Mouse (Mus musculus) midbrain, embryonic 11.5 days (tissue): ENCODE results near the gene Ern1. TPM values are rescaled to one million over a fixed set of nuclear protein-coding genes. Genes with fewer than 3 reads are reported as not detected.

Source experiments
- ATAC-seq: fragments of 200-750 bp; cut with Nextera tagmentation; 2 replicates; pipeline ENCODE4 v1.8.0; 2017; ENCODE audit warnings: moderate TSS enrichment, moderate library complexity; ENCODE audit not compliant: low FRiP score
- DNase-seq: peaks from one replicate; pipeline ENCODE4 v3.0.0; 2015; ENCODE audit warnings: low spot score; ENCODE audit errors: missing footprints
- H3K27ac ChIP-seq: fragments of 300-500 bp; sonication (generic); 2 replicates; pipeline ENCODE4 v1.5.1; 2014; ENCODE audit warnings: low read depth, low read length
- H3K27me3 ChIP-seq: fragments of 300-500 bp; sonication (generic); 2 replicates; pipeline ENCODE4 v1.6.1; 2014; ENCODE audit warnings: mild to moderate bottlenecking, low read length, moderate library complexity, mixed read lengths; ENCODE audit not compliant: control insufficient read depth, insufficient read depth
- H3K36me3 ChIP-seq: fragments of 300-500 bp; sonication (generic); 2 replicates; pipeline ENCODE4 v1.6.1; 2014; ENCODE audit warnings: mild to moderate bottlenecking, low read length, moderate library complexity, mixed read lengths; ENCODE audit not compliant: control insufficient read depth, insufficient read depth
- H3K4me1 ChIP-seq: fragments of 300-500 bp; sonication (generic); 2 replicates; pipeline ENCODE4 v1.6.1; 2014; ENCODE audit warnings: low read length; ENCODE audit not compliant: control insufficient read depth, insufficient read depth
- H3K4me2 ChIP-seq: fragments of 300-500 bp; sonication (generic); 2 replicates; pipeline ENCODE4 v1.6.1; 2014; ENCODE audit warnings: mild to moderate bottlenecking, moderate library complexity
- H3K4me3 ChIP-seq: fragments of 300-500 bp; sonication (generic); 2 replicates; pipeline ENCODE4 v1.5.1; 2014; ENCODE audit warnings: low read depth, low read length
- H3K9ac ChIP-seq: fragments of 300-500 bp; sonication (generic); 2 replicates; pipeline ENCODE4 v1.6.1; 2014; ENCODE audit warnings: low read length
- H3K9me3 ChIP-seq: fragments of 300-500 bp; sonication (generic); 2 replicates; pipeline ENCODE4 v1.6.1; 2016; ENCODE audit warnings: low read length; ENCODE audit not compliant: control insufficient read depth
- WGBS: fragments of 180-500 bp; shearing (Covaris S2); extraction: QIAGEN DNeasy Blood & Tissue Kit; methylation state at CpG from one replicate; pipeline ENCODE4 v1.1.7; 2014; 5-methylcytosine and 5-hydroxymethylcytosine counted together
- polyA plus RNA-seq: library from polyadenylated mRNA; unstranded; fragments of >200 nt; fragmentation: Nextera tagmentation; extraction: Ambion mirVana; gene quantifications from 2 replicates; pipeline ENCODE4 v1.2.1, GENCODE M21; 2014

Gene Ern1
- polyA plus RNA-seq, 1 experiment from 2014 or later = 4.6 TPM

DNA sequence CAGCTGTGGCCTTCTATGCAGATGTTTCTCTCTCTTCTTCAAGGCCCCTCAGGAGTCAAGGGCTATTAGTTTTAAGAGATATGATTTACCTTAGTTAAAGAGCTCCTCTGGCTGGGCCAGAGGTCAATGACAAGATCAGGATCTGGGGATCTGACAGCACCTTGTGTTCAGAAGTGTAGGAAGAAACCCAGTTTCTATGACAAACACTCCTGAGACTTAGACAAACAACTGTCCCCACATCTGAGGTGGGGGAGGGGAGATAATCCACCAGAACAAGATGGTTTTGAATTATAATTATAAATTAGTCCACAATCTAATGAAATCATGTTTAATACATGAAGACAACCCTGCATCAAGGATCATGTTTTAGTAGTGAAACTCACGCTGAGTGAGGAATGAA, 8.9 kb downstream of the Ern1 start:
- Histone ChIP-seq H3K9me3 (no peaks in the 10 kb centered on the region), H3K36me3 (no peaks in the 10 kb centered on the region), H3K27me3 (no peaks in the 10 kb centered on the region), H3K4me3 (no peak overlapping the region), H3K9ac (no peak overlapping the region), H3K4me2 (no peak overlapping the region), H3K4me1 (no peaks in the 10 kb centered on the region), H3K27ac (no peak overlapping the region)
- WGBS = 59% methylated on average over 1 of the region's 1 CpGs
- no peak for DNase-seq
- ATAC-seq = no peak

DNA sequence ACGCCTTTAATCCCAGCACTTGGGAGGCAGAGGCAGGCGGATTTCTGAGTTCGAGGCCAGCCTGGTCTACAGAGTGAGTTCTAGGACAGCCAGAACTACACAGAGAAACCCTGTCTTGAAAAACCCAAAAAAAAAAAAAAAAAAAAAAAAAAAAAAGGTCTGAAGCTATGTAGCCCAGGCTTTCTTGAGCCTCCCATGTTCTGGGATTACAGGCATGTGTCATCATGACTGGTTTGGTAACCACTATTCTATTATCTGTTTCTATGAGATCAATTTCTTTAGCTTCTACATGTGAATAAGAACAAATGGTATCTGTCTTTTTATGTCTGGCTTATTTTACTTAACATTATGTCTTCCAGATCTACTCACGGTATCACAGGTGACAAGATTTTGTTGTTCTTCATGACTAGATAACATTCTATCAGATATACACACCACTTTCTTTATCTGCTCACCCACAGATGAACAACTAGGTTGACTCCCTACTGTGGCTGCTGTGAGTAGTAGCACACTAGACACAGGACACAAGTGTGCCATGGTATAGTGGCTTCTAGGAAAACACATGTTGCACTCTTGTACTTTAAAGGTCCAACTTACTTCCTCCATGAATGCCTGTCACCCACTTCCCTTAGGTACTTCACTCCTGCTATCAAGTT, 10.0 kb downstream of the Ern1 start:
- Histone ChIP-seq H3K4me2 (no peak overlapping the region), H3K27me3 (no peaks in the 10 kb centered on the region), H3K36me3 (no peaks in the 10 kb centered on the region), H3K9ac (no peak overlapping the region), H3K9me3 (no peaks in the 10 kb centered on the region), H3K27ac (no peak overlapping the region), H3K4me3 (no peak overlapping the region), H3K4me1 (no peaks in the 10 kb centered on the region)
- over 99% methylated on average over 3 of the region's 4 CpGs for WGBS
- no peak for DNase-seq
- no peak for ATAC-seq

GRCm38 (mm10) chr11:106475309-106475708, 12.3 kb downstream of the Ern1 start:
- DNase-seq (no peak), ATAC-seq (no peak)
- H3K4me2 ChIP-seq = no peak overlapping the region
- H3K36me3 ChIP-seq = no peaks in the 10 kb centered on the region
- no peak overlapping the region for H3K4me3 ChIP-seq
- H3K27ac ChIP-seq = no peak overlapping the region
- 96% methylated on average over 1 of the region's 1 CpGs for WGBS
- H3K9me3 ChIP-seq = no peaks in the 10 kb centered on the region
- H3K27me3 ChIP-seq = no peaks in the 10 kb centered on the region
- no peaks in the 10 kb centered on the region for H3K4me1 ChIP-seq
- H3K9ac ChIP-seq = no peak overlapping the region

- Histone ChIP-seq H3K4me3 (no peak overlapping the region), H3K36me3 (no peaks in the 10 kb centered on the region), H3K4me2 (no peak overlapping the region), H3K4me1 (no peaks in the 10 kb centered on the region), H3K27me3 (no peaks in the 10 kb centered on the region), H3K9me3 (no peaks in the 10 kb centered on the region), H3K27ac (no peak overlapping the region), H3K9ac (no peak overlapping the region)
- ATAC-seq (no peak), DNase-seq (no peak)
- 100% methylated on average over 1 of the region's 1 CpGs for WGBS
Observed at GRCm38 (mm10) chr11:106471629-106472028, 16.0 kb downstream of the Ern1 start.

DNA sequence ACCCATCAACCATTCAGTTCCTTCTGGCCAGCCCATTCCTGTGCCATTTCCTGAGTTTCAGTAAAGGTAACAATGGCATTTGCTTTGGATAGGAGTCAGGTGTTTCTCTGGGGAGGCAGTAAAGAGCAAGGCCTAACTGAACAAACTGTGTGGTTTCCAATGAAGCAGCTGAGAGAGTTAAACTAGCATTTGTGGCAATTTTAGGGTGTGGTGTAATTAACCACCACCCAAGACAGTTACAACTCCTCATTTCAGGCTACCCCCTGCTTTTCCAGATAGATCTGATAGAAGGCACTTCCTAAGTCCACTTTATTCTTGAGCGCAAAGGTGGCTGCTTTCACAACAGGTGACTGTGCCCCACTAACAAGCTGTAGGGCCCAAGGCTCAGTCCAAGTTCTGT, 19.1 kb downstream of the Ern1 start:
- 96% methylated on average over 1 of the region's 1 CpGs for WGBS
- no peaks in the 10 kb centered on the region for H3K27me3 ChIP-seq
- H3K9me3 ChIP-seq = no peaks in the 10 kb centered on the region
- no peak overlapping the region for H3K27ac ChIP-seq
- ATAC-seq (no peak), DNase-seq (no peak)
- H3K4me2 ChIP-seq = no peak overlapping the region
- no peak overlapping the region for H3K9ac ChIP-seq
- no peak overlapping the region for H3K4me3 ChIP-seq
- no peaks in the 10 kb centered on the region for H3K36me3 ChIP-seq
- H3K4me1 ChIP-seq = no peaks in the 10 kb centered on the region

GRCm38 (mm10) chr11:106465932-106466331, 21.7 kb downstream of the Ern1 start:
- WGBS = 88% methylated on average over 4 of the region's 4 CpGs
- Histone ChIP-seq H3K4me1 (no peaks in the 10 kb centered on the region), H3K4me3 (no peak overlapping the region), H3K27me3 (no peaks in the 10 kb centered on the region), H3K27ac (no peak overlapping the region), H3K36me3 (no peaks in the 10 kb centered on the region), H3K4me2 (no peak overlapping the region), H3K9me3 (no peaks in the 10 kb centered on the region), H3K9ac (no peak overlapping the region)
- DNase-seq (no peak), ATAC-seq (no peak)

DNA sequence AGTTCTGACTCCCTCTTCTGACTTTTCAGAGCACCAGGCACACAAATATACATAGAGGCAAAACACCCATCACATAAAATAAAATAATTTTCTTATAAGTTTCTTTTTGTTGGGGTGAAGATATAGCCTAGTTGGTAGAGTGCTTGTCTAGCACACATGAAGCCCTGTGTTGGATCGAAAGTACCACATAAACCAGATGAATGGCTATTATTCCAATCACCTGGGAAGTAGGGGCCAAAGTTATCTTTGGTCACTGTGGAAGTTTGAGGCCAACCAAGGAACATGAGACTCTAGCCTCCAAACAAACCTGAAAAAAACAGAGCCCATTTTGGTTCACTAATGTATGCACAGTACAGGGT, 22.1 kb downstream of the Ern1 start:
- Histone ChIP-seq H3K27me3 (no peaks in the 10 kb centered on the region), H3K27ac (no peak overlapping the region), H3K9ac (no peak overlapping the region), H3K9me3 (no peaks in the 10 kb centered on the region), H3K4me2 (no peak overlapping the region), H3K4me1 (no peaks in the 10 kb centered on the region), H3K4me3 (no peak overlapping the region), H3K36me3 (no peaks in the 10 kb centered on the region)
- DNase-seq (no peak), ATAC-seq (no peak)
- 97% methylated on average over 1 of the region's 1 CpGs for whole genome bisulfite sequencing

- 90% methylated on average over 4 of the region's 4 CpGs for WGBS
Observed at GRCm38 (mm10) chr11:106464681-106465544, 22.7 kb downstream of the Ern1 start.

DNA sequence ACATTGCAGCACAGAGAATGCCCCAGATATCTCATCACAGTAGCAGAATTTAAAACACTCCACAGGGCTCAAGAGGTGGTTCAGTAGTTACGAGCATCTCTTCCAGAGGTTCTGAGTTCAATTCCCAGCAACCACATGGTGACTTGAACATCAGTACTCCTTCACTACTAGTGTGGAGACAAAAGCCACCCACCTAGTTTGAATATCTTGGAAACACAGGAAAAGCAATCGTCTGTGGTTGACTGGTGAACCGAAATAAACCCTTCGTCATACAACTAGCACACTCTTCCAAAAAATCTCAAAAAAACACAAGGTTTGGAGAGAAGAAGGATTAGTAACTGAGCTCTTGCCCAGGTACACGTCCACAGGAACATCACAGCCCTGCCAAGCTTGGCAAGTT, 23.8 kb downstream of the Ern1 start:
- no peaks in the 10 kb centered on the region for H3K9me3 ChIP-seq
- H3K27me3 ChIP-seq = no peaks in the 10 kb centered on the region
- ATAC-seq (no peak), DNase-seq (no peak)
- H3K9ac ChIP-seq = no peak overlapping the region
- H3K4me1 ChIP-seq = no peaks in the 10 kb centered on the region
- H3K4me3 ChIP-seq = no peak overlapping the region
- H3K27ac ChIP-seq = no peak overlapping the region
- WGBS = 69% methylated on average over 5 of the region's 5 CpGs
- no peaks in the 10 kb centered on the region for H3K36me3 ChIP-seq
- no peak overlapping the region for H3K4me2 ChIP-seq

More at GRCm38 (mm10) chr11:106464681-106465544, 22.7 kb downstream of the Ern1 start:
- H3K9ac ChIP-seq = no peak overlapping the region
- H3K9me3 ChIP-seq = no peaks in the 10 kb centered on the region
- H3K4me1 ChIP-seq = no peaks in the 10 kb centered on the region
- no peak overlapping the region for H3K4me2 ChIP-seq
- no peak overlapping the region for H3K4me3 ChIP-seq
- no peak overlapping the region for H3K27ac ChIP-seq
- DNase-seq (no peak), ATAC-seq (no peak)
- H3K36me3 ChIP-seq = no peaks in the 10 kb centered on the region
- no peaks in the 10 kb centered on the region for H3K27me3 ChIP-seq
